Mouse (Mus musculus): ENCODE data around the gene Mrgprh.

Mrgprh gene

DNA sequence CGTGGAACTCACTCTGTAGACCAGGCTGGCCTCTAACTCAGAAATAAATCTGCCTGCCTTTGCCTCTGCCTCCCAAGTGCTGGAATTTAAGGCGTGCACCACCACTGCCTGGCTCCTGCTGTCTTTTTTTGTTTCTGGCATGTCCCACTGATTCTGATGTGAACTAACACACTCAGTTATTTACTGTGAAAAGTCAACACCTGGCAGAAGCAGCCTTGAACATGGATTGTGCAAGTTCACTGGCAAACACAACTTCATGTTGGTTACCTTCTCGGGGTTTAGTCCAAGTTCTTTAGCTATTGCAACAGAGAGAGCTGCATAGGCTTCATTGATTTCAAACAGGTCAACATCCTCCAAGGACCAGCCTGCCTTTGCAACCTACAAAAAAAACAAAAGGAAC, 49.2 kb downstream of the Mrgprh start:
- DNase-seq: peak; percentile 34

DNA sequence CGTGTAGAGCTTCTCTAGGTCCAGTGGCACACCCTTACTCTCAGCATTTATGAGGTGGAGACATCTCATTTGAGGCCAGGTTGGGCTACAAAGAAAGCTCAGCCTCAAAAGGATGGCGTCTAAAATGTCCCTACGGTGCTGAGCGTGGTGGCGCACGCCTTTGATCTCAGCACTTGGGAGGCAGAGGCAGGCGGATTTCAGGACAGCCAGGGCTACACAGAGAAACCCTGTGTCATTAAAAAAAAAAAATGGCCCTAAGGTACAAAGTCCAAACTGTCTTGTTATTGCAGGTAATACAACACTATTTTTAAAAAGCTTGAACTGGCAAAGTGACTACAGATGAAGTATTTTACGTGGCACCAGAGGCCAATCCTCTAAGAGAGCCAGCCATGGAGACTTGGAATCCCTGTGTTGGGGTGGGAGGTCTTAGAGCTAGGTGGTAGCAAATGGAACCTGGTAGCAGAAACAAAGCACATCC, 49.9 kb downstream of the Mrgprh start:
- DNase-seq: no peak

All from lung, postnatal 10 days (tissue).